Mouse (Mus musculus) liver, embryonic 14.5 days (tissue): Measurements from ENCODE around the gene Ube2s. TPM values are rescaled to one million over a fixed set of nuclear protein-coding genes. Genes with fewer than 3 reads are reported as not detected.

Experiments
- ATAC-seq: fragments of 200-750 bp; cut with Nextera tagmentation; 2 replicates; pipeline ENCODE4 v1.8.0; 2017; ENCODE audit warnings: moderate number of reproducible peaks, mild to moderate bottlenecking, moderate library complexity; ENCODE audit not compliant: insufficient read depth
- DNase-seq, 3 experiments: peaks; one replicate each; pipeline ENCODE4 v3.0.0-alpha.2; 2012 to 2013; ENCODE audit warnings: low read depth in 3 of 3, low spot score in 3 of 3
- H3K27ac ChIP-seq: fragments of 300-500 bp; sonication (generic); 2 replicates; pipeline ENCODE4 v1.5.1; 2014; ENCODE audit warnings: moderate library complexity, mild to moderate bottlenecking, control low read depth, inconsistent platforms
- H3K27me3 ChIP-seq: fragments of 300-500 bp; sonication (generic); 2 replicates; pipeline ENCODE4 v1.6.1; 2014; ENCODE audit warnings: mild to moderate bottlenecking, low read length, moderate library complexity; ENCODE audit not compliant: control insufficient read depth, insufficient read depth
- H3K36me3 ChIP-seq: fragments of 300-500 bp; sonication (generic); replicated peaks from 2 replicates; pipeline ENCODE4 v1.6.1; 2014; ENCODE audit warnings: low read depth; ENCODE audit not compliant: control insufficient read depth, insufficient read depth
- H3K4me1 ChIP-seq, 2 experiments: fragments of 200-500 bp in 1 of 2; fragments of 300-500 bp in 1 of 2; sonication (generic) in 1 of 2; replicated peaks; 2 replicates each; pipeline ENCODE4 v1.6.1; 2012 to 2014; ENCODE audit warnings: antibody characterized with exemption in 1 of 2, inconsistent platforms in 1 of 2, low read length in 1 of 2; ENCODE audit not compliant: control insufficient read depth in 2 of 2, insufficient read depth in 2 of 2
- H3K4me2 ChIP-seq: fragments of 300-500 bp; sonication (generic); 2 replicates; pipeline ENCODE4 v1.6.1; 2014; ENCODE audit warnings: low read depth, mild to moderate bottlenecking, control low read depth, moderate library complexity
- H3K4me3 ChIP-seq, 2 experiments: fragments of 200-500 bp in 1 of 2; fragments of 300-500 bp in 1 of 2; sonication (generic) in 1 of 2; 2 replicates each; pipeline ENCODE4 v1.5.1; 2012 to 2014; ENCODE audit warnings: low read depth in 2 of 2, low read length in 2 of 2, mild to moderate bottlenecking in 2 of 2, control low read depth in 1 of 2, inconsistent platforms in 1 of 2, moderate library complexity in 1 of 2; ENCODE audit not compliant: insufficient read depth in 1 of 2
- H3K9ac ChIP-seq: fragments of 300-500 bp; sonication (generic); replicated peaks from 2 replicates; pipeline ENCODE4 v1.6.1; 2014; ENCODE audit warnings: mild to moderate bottlenecking, control low read depth, moderate library complexity
- H3K9me3 ChIP-seq: fragments of 300-500 bp; sonication (generic); 2 replicates; pipeline ENCODE4 v1.6.1; 2016; ENCODE audit warnings: low read length, mixed read lengths; ENCODE audit not compliant: control insufficient read depth
- CTCF ChIP-seq: IDR thresholded peaks from 2 replicates; pipeline ENCODE4 v1.5.1; 2016; ENCODE audit warnings: antibody characterized with exemption, low read depth, control low read depth
- EP300 ChIP-seq: IDR thresholded peaks from 2 replicates; pipeline ENCODE4 v1.6.1; 2016; ENCODE audit warnings: antibody characterized with exemption, low read depth
- WGBS: fragments of 180-500 bp; shearing (Covaris S2); extraction: QIAGEN DNeasy Blood & Tissue Kit; methylation state at CpG from one replicate; pipeline ENCODE4 v1.1.7; 2014; ENCODE audit not compliant: insufficient replicate concordance; 5-methylcytosine and 5-hydroxymethylcytosine counted together
- polyA plus RNA-seq, 2 experiments: library from polyadenylated mRNA; depleted of rRNA in 1 of 2; stranded (reverse) in 1 of 2; unstranded in 1 of 2; fragments of >200 nt; fragmentation: Nextera tagmentation in 1 of 2; extraction: Ambion mirVana in 1 of 2; gene quantifications; 2 replicates each; pipeline versions ENCODE4 v1.2.1 to v1.2.3; 2012 to 2014

The Ube2s gene
- polyA plus RNA-seq, 2 experiments, result 265 to 295 TPM

DNA sequence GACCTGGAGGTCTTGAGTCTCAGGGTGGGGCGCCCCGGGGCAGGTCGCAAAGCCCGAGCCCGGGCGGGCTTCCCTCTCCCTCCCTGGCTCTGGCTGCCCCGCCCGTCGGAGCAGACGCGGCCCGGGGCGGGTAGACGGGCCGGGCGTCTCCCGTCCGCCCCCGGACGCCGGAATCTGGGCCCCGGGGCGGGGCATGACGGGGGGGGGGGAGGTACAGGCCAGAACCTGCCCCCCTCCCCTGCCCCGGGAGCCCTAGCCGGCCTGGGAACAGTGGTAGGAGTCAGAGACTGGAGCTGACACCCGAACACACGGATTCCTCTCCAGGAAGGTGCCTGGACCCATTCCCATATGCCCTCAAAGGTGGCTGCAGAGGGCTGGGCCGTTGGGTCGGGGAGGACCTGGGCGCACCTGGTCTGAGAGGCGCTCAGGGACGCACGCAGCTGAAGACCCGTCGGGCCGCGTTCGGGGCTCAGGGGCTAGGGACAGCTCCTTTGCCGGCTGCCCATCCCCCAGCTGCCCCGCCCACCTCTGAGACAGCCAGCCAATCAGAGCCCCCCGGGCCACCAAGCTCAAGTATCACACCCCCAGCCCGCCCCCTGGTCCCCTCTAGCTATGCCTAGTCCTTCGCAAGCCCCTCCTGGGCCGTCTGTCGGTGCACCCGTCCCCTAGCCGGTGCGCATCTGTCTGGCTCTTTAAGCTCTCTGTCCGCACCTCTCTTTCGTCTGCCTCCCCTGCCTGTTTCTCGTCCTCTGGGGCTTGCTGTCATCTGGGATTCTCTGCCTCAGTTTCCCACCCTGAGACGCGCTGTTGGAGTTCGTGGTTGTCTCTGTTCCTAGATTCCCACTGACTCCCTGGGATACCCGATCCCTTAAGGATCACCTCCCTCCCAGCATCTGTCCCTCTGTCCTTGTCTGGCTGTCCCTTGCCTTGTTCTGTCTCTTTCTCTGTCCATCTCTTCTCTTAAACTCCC lies 35.2 kb downstream of the Ube2s start:
- TF ChIP-seq CTCF, result no peak
- no peak for TF ChIP-seq EP300
- peak overlapping the region; percentile 46 for H3K4me2 ChIP-seq
- no peak overlapping the region for H3K9ac ChIP-seq
- no peaks in the 10 kb centered on the region for H3K36me3 ChIP-seq
- DNase-seq, result no peak
- 2% methylated on average over 55 of the region's 56 CpGs for WGBS
- peak; percentile 47 for ATAC-seq
- H3K4me3 ChIP-seq, result peak overlapping the region; percentile 14 to 20; a peak in 2 of 4 replicates
- no peak overlapping the region for H3K27ac ChIP-seq
- no peaks in the 10 kb centered on the region for H3K9me3 ChIP-seq
- H3K4me1 ChIP-seq, result no peaks in the 10 kb centered on the region
- peaks cover 56% of the 10 kb centered on the region for H3K27me3 ChIP-seq

GRCm38 (mm10) chr7:4776131-4776530 lies 36.3 kb downstream of the Ube2s start:
- Histone ChIP-seq H3K36me3 (no peaks in the 10 kb centered on the region), H3K4me2 (no peak overlapping the region), H3K27me3 (peaks cover 56% of the 10 kb centered on the region), H3K4me1 (no peaks in the 10 kb centered on the region), H3K9me3 (no peaks in the 10 kb centered on the region), H3K4me3 (no peak overlapping the region), H3K9ac (no peak overlapping the region), H3K27ac (no peak overlapping the region)
- ATAC-seq (no peak), DNase-seq (no peak)
- 37% methylated on average over 10 of the region's 10 CpGs for WGBS
- TF ChIP-seq CTCF (no peak), EP300 (no peak)

- ATAC-seq (no peak), DNase-seq (no peak)
- no peak within 1 kb of the TSS for H3K4me3 ChIP-seq
- WGBS, result 39% methylated on average over 3 of the region's 5 CpGs
- no peak within 1 kb of the TSS for H3K9ac ChIP-seq
- H3K36me3 ChIP-seq, result no peaks in the 10 kb centered on the region
- H3K9me3 ChIP-seq, result no peaks in the 10 kb centered on the region
- no peaks in the 10 kb centered on the region for H3K4me1 ChIP-seq
- no peak within 1 kb of the TSS for H3K27ac ChIP-seq
- H3K4me2 ChIP-seq, result no peak within 1 kb of the TSS
- peaks cover 25% of the 10 kb centered on the region for H3K27me3 ChIP-seq
- TF ChIP-seq CTCF, result no peak
- TF ChIP-seq EP300, result no peak
Measured at GRCm38 (mm10) chr7:4771202-4771601, 41.2 kb downstream of the Ube2s start, which contains the start of gene Fam71e2. TSS of gene Fam71e2 (minus strand) at chr7:4771302.

GRCm38 (mm10) chr7:4764946-4765710 lies 47.3 kb downstream of the Ube2s start:
- no peak overlapping the region for H3K27ac ChIP-seq
- no peak overlapping the region for H3K9ac ChIP-seq
- ATAC-seq, result no peak

GRCm38 (mm10) chr7:4759670-4760069 lies 52.7 kb downstream of the Ube2s start:
- H3K4me3 ChIP-seq, result no peak overlapping the region
- no peaks in the 10 kb centered on the region for H3K36me3 ChIP-seq
- no peak overlapping the region for H3K4me2 ChIP-seq
- 19% methylated on average over 1 of the region's 1 CpGs for WGBS
- DNase-seq (no peak), ATAC-seq (no peak)
- no peaks in the 10 kb centered on the region for H3K9me3 ChIP-seq
- no peaks in the 10 kb centered on the region for H3K4me1 ChIP-seq
- H3K9ac ChIP-seq, result no peak overlapping the region
- no peaks in the 10 kb centered on the region for H3K27me3 ChIP-seq
- TF ChIP-seq CTCF, result no peak
- TF ChIP-seq EP300, result no peak
- H3K27ac ChIP-seq, result no peak overlapping the region

More at GRCm38 (mm10) chr7:4764946-4765710, 47.3 kb downstream of the Ube2s start:
- WGBS, result 25% methylated on average over 4 of the region's 4 CpGs
- Histone ChIP-seq H3K4me3 (no peak overlapping the region), H3K27me3 (peaks cover 7% of the 10 kb centered on the region), H3K4me1 (no peaks in the 10 kb centered on the region), H3K4me2 (no peak overlapping the region), H3K9me3 (no peaks in the 10 kb centered on the region), H3K36me3 (no peaks in the 10 kb centered on the region)
- DNase-seq, result no peak
- TF ChIP-seq CTCF, result no peak
- no peak for TF ChIP-seq EP300
